Mouse (Mus musculus): ENCODE measurements at regions not wholly inside any gene's neighbourhood (a gene's known extent, or its start where the extent isn't known, plus 50 kb on each side); places are given as distances from the start of the nearest gene placed in this dataset.
"Not testable (repeated sequence)": the region's sequence is repeated elsewhere in the genome, so short reads cannot be mapped to it uniquely, and the experiment has no call there.

GRCm38 (mm10) chr15:8831720-8832620 is 121.4 kb upstream of the Slc1a3 start:
- no peak for DNase-seq (ENCODE audit: low spot score)

DNA sequence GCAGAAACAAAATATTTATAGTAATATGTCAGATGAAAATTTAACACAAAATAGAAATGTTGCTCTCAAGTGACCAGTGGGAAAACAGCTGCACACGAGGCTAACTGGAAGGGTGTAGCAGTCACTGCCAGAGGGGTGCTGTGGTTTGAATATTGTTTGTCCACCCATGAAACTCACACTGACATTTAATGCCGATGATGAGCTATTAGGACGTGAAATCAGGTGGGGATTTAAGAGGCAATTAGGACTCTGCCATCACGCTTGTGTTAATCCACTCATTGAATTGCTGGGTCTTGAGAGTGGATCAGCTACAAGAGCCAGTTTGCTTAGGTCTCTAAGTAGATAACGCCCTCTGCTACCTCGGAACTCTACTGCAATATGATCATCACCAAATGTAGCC is 114.3 kb upstream of the Slc1a3 start:
- DNase-seq (ENCODE audit: low spot score): no peak

DNA sequence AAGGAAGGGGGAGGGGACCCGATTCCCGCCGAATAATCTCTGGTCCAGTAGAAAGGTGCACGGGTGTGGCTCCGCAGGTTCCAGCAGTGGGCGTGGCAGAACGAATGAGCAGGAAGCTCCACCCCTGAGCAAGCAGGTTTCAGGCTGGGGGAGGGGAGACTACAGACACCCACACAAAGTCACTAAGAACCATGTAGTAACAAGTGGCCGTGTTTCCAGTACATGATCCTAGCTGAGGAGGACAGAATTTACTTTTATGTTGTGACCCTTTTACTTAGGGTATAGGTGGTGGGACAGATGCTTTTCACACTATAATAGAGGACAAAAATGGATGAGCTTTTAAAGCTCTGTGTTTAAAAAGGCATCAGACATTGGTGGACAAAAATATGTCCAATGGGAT is 112.2 kb upstream of the Slc1a3 start:
- DNase-seq (ENCODE audit: low spot score): not testable (repeated sequence)

DNA sequence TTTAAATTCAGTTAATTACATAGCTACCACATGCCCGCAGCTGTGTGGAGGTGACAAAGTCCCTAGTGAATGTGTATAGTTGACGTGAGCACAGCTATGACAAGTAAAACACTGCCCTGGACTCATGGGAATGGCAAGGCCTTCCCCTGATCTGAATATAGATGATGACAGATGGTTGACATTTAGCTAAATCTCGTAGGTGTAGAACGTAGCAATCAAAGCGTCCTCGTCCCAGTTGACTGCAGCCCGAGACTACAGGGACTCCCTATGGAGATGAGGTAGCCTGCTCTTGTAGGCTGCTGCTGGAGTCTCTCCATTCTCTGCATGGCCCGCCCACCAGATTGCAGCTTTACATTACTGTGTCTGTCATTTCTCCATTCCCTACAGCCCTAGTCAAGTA is 107.0 kb upstream of the Slc1a3 start:
- DNase-seq (ENCODE audit: low spot score): no peak

DNA sequence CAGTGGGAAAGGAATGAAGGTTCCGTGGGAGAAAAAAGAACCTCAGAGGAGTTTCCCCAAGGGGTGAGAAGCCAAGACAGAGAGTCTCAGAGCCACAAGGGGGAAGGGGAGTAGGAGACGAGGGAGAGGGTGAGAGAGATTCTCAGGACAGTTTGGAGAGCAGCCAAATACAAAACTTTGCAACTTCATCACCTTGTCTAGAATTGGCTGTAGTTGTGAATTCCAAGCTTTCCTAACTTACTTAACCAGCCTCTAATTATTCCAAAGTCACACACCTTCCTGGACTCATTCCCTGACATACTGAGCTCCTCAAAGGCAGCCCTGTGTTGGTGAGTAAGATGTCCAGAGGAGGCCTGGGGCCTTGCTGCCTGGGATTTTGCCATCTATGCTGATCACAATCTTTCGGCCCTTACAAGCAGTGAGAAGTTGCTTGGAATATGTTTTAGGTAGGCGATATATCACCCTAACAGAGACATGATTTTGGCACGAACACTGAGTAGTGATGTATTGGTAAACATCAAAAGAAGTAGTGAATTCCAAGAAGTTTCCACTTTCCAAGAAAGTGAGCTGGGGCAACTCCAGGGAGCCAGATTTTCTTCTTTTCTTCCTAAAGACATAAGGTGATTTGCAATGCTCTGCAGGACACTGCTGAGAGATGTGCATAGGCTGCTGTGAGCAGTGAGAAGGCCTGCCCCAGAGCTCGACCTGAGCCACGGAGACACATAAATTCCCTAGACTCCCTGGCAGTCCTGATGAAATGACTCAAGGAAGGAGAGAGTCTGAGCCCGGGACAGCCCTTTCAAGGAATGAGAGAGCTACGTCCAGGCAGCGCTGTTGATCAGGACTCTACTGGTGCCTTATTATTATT is 106.2 kb upstream of the Slc1a3 start:
- DNase-seq (ENCODE audit: low spot score): no peak

DNA sequence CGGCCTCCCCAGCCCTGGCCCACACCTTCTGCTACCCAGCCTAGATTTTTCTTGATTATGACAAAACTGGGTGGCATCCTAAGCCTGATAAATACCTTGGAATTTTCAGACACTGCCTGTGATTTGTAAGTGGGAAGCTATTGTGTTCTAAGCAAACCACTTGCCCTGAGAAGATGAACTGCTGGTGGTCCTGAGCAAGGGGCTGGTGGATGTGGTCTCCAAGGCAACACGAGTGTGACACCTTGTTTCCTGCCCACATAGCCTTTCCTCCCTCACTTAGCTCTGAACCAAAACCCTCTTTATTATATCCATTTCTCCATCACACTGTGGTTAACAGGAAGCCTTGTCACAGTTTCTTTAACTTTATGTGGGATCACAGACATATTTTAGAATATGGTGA is 105.4 kb upstream of the Slc1a3 start:
- DNase-seq (ENCODE audit: low spot score): no peak

GRCm38 (mm10) chr15:8815277-8815676 is 104.7 kb upstream of the Slc1a3 start:
- DNase-seq (ENCODE audit: low spot score): no peak

DNA sequence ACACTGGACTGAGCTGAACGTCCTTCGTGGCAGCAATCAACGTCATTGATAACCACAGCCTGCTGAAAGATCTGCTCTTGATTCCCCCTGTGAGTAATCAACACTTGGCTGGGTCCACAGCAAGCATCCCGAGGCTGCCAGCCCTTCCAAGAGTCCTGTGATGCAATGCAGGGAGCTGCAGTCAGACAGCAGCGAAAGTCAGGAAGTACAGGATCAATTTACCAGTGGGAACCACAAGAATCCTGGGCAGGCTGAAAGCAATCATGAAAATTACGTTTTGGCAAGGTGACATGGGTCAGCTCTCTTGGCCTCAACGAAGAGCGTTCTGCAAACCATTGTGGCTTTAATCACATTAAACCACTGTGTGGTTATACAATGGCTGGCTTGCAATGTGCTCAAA is 95.8 kb upstream of the Slc1a3 start:
- peak; percentile 12 for DNase-seq (ENCODE audit: low spot score)

GRCm38 (mm10) chr15:8805565-8805964 is 95.0 kb upstream of the Slc1a3 start:
- DNase-seq (ENCODE audit: low spot score): not testable (repeated sequence)

DNA sequence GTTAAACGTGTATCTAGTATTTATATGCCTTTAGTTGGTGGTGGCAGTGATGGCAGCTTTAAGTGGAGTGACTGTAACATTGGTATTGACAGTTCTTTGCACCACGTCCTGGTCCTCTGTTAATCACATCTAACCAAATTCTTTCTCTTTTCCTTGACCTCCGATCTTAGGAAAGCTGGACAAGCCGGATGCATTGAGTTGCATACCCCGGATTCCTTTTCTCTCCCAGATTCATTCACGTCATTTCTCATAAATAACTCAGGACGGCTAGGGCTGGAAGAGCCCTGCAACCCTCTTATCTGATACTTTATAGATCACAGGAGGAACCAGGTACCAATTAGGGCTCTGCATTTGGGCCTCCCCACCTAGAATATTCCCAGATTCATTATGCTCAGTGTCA is 91.5 kb upstream of the Slc1a3 start:
- DNase-seq (ENCODE audit: low spot score): no peak

- no peak for DNase-seq (ENCODE audit: low spot score)
Observed at GRCm38 (mm10) chr15:8797015-8797414, 86.5 kb upstream of the Slc1a3 start.

- DNase-seq (ENCODE audit: low spot score): no peak
Observed at GRCm38 (mm10) chr15:8792106-8792505, 81.5 kb upstream of the Slc1a3 start.

- DNase-seq (ENCODE audit: low spot score): no peak
Observed at GRCm38 (mm10) chr15:8789924-8790323, 79.4 kb upstream of the Slc1a3 start.

DNA sequence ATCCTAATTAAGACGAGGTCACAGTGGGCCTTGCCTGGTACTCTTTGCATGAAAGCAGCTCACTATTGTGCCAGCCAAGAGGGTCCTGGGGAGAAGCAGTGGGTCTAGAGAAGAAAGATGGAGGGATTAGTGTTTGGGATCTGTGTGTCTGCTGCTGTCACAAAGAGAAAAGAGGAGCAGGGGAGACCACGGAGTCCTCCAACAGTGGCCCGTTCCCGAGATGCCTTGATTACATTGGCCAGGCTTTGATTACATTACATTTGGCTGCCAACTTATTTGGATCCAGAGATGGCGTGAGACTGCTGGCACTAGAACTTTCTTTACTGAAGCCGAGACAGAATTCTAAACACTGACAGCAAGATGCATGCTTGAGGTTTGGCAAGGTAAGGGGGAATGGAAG is 78.4 kb upstream of the Slc1a3 start:
- no peak for DNase-seq (ENCODE audit: low spot score)

DNA sequence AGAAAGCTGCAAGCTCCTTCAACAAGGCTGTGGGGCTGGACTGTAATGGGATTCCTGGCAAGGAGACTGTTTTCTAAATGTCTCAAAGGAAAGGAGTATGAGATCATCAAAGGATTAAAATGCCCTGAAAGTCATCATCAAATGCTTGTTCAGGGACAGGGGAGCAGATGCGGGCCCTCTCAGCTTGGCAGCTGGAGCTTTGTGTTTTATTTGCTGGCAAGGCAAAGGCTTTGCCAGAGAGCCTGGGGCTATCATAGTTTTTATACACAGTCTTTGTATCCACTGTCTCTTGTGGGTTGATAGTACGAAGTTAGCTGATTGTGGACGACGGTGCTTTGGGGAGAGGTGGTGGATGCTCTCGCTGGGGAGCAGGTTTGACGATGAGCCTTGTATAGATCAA is 75.0 kb upstream of the Slc1a3 start:
- DNase-seq (ENCODE audit: low spot score): no peak

DNA sequence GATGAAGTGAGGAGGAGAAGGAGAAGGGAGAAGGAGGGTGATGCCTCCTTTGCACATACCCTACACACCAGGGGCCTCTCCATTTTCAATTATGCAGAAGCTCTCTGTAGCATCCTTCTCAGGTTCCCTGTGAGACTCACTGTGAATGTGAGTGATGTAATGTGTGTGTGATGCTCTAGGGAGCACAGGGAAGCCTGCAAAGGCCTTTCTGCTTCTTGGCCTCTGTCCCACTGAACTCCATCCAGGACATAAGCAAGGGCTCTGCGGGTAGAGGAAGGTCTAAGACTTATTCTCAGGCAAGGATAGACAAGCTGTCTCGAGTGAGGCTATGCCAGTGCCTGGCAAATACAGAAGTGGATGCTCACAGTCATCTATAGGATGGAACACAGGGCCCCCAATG is 73.0 kb upstream of the Slc1a3 start:
- no peak for DNase-seq (ENCODE audit: low spot score)

DNA sequence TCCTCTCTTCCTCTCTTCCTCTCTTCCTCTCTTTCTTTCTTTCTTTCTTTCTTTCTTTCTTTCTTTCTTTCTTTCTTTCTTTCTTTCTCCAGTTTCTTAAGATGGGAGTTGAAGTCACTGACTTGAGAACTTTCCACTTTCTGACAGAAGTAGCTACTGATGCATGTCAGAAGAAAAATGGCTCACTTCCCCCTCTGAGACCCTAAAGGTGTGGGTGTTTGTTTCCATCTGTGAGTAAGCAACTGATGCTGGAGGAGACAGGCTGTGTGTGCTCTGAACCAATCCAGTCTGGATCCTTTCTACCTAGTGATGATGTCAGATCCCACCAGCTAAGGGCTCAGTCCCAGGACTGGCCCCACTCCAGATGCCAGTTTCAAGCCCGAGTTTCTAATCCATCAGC is 72.5 kb upstream of the Slc1a3 start:
- DNase-seq (ENCODE audit: low spot score): no peak

DNA sequence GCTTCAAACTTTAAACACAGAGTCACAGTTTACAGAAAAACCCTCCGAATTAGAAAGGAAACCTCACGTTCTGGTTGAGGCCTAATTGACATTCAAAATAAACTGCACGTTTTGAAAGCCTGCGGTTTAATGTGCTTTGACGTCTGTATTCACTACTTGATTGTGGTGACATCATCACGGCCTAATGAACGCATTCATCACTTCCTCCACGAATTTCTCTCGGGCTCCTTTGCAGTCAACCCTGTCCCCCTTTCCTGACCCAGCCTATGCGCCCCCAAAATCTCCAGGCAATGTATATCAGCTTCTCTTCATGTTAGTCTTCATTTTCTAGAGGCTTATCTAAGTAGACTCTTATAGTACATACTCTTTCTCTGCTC is 71.6 kb upstream of the Slc1a3 start:
- DNase-seq (ENCODE audit: low spot score): no peak

GRCm38 (mm10) chr15:8781159-8782130 is 70.9 kb upstream of the Slc1a3 start:
- peak; percentile 9 for DNase-seq (ENCODE audit: low spot score)

GRCm38 (mm10) chr15:8780371-8780866 is 69.9 kb upstream of the Slc1a3 start:
- no peak for DNase-seq (ENCODE audit: low spot score)

- no peak for DNase-seq (ENCODE audit: low spot score)
Observed at GRCm38 (mm10) chr15:8767624-8768571, 57.3 kb upstream of the Slc1a3 start.

Data from ovary, postnatal 36 days (tissue).